Mouse (Mus musculus): Measurements from ENCODE around the gene Tle2. TPM values are rescaled to one million over a fixed set of nuclear protein-coding genes. Genes with fewer than 3 reads are reported as not detected.
A peak's percentile ranks its signal among the peaks of the same experiment; 100 is the strongest.

Tle2 gene
- total RNA-seq, 2 experiments from 2014 or later = 36.2 to 40.7 TPM

DNA sequence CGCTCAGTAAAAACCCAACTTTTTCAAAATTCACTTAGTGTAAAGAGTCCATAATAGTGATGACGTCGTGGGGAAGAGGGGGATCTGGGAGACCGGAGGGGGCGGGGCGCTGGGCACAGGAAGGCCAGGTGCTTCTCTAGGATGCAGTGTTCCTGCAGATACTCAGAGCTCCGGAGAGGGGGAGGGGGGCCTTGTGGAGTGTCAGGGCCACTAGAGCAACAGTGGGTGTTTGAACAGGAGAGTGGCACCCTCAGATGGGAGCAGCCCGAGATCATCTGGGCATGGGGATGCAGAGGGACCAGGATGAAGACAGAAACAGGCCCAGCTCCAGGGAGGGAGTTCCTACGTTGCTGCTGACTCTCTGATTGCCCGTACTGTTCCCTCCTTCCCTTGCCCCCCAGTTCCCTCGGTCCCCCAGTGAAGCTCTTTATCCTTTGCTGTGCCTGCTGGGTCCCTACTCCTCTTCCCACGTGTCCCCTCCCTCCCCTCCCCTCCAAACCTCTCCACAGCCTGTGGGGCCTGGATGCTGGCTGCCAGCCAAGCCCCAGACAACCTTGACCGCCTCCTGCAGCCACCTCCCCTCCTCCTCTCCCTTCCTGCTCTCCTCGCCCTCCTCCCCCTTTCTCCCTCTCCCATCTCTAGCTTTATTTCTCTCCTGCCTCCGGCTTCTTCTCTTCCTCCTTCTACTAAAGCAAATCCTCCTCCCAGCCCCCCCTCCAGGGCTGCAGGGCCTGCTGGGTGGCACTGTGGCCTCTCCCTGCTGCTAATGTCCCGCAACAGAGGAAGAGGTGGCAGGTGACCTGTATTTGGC is 5.8 kb upstream of the Tle2 start:
- no peak for TF ChIP-seq CTCF (IDR thresholded peaks at IDR 0.05)
- H3K4me3 ChIP-seq = no peak overlapping the region
- intact Hi-C loops (cut with DNase I) = no loop called here
- no peak overlapping the region for H3K27ac ChIP-seq
- DNase-seq (ENCODE audit: extremely low spot score in 1 of 2, low spot score in 2 of 2) = no peak

DNA sequence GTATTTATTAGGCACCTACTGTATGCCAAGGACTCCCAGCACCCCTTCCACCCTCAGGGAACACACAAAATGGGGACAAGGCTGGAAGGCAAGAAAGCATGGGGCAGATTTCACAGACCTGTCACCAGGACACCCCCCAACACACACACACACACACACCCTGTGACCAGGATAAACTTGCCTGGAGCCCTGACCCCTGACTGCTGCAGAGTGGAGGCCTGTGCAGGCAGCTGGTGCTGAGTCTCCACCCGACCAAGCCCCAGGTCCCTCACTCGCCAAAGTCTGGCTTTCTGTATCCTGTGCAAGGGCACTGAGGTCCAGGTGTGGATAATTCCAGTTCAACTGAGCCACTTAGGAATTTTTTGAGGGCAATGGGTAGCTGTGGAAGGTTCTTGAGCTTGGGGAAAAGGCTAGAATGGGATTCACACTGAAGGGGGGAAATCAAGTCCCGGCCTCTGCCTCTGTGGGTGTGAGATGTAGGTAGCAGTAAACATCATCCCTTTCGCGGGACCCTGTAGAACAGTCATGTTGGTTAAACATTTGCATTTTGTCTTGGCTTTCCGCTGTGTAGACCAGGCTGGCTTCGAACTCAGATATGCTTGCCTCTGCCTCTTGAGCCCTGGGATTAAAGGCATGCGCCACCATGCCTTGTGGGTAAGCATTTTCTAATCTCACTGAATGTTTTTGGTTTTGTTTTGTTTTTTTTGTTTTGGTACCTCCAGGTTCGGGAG is 4.7 kb upstream of the Tle2 start:
- Histone ChIP-seq H3K27ac (no peak overlapping the region), H3K4me3 (no peak overlapping the region)
- no peak for DNase-seq (ENCODE audit: extremely low spot score in 1 of 2, low spot score in 2 of 2)
- intact Hi-C loops (cut with DNase I) = loop anchor here (2.0 kb wide), 1 partner anchor 35 kb away; no protein-coding TSS in a partner anchor
- no peak for TF ChIP-seq CTCF (IDR thresholded peaks at IDR 0.05)

DNA sequence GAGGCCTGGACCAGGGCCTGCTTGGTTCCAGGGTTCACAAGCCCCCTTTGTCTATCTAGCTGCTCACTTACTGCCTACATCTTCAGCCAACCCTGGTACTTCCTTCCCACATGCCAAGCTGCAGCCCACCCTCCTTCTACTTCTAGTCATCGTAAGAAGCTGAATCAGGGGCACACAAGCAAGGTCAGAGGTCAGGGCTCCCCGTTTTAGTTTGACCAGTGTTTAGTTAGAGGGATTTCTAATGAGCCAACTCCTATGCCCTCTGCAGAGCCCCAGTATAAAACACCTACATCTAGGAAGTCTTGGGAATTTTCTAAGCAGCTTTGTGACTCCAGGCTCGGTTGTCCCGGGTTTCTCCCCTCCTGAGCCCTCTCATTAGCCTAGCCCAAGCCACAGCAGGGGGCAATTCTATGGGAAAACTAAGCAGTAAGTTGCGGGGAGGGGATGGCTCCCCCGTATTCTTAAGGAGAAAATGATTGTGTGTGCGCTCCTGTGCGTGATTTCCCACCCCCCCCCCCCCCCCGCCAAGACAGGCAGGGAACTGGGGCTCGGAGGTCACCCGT is 4.0 kb upstream of the Tle2 start:
- H3K4me3 ChIP-seq = peak overlapping the region; percentile 82
- H3K27ac ChIP-seq = peak overlapping the region; percentile 82
- DNase-seq (ENCODE audit: extremely low spot score in 1 of 2, low spot score in 2 of 2) = no peak
- intact Hi-C loops (cut with DNase I) = loop anchor here (2.0 kb wide), 1 partner anchor 34 kb away; no protein-coding TSS in a partner anchor
- no peak for TF ChIP-seq CTCF (IDR thresholded peaks at IDR 0.05)

- peak overlapping the region; percentile 82 for H3K27ac ChIP-seq
- peak overlapping the region; percentile 82 for H3K4me3 ChIP-seq
- no peak for TF ChIP-seq CTCF (IDR thresholded peaks at IDR 0.05)
- peak; percentile 93 to 95 for DNase-seq (ENCODE audit: extremely low spot score in 1 of 2, low spot score in 2 of 2)
- intact Hi-C loops (cut with DNase I) = loop anchor here (1.0 to 2.0 kb wide), 2 partner anchors 29 to 34 kb away; no protein-coding TSS in a partner anchor
Observed at GRCm38 (mm10) chr10:81570831-81571500, 3.4 kb upstream of the Tle2 start.

- Histone ChIP-seq H3K4me3 (peak overlapping the region; percentile 82), H3K27ac (peak overlapping the region; percentile 82)
- intact Hi-C loops (cut with DNase I) = loop anchor here (1.0 to 2.0 kb wide), 2 partner anchors 29 to 33 kb away; no protein-coding TSS in a partner anchor
- no peak for TF ChIP-seq CTCF (IDR thresholded peaks at IDR 0.05)
- peak; percentile 97 to 98 for DNase-seq (ENCODE audit: extremely low spot score in 1 of 2, low spot score in 2 of 2)
Observed at GRCm38 (mm10) chr10:81571501-81571876, 2.9 kb upstream of the Tle2 start.

DNA sequence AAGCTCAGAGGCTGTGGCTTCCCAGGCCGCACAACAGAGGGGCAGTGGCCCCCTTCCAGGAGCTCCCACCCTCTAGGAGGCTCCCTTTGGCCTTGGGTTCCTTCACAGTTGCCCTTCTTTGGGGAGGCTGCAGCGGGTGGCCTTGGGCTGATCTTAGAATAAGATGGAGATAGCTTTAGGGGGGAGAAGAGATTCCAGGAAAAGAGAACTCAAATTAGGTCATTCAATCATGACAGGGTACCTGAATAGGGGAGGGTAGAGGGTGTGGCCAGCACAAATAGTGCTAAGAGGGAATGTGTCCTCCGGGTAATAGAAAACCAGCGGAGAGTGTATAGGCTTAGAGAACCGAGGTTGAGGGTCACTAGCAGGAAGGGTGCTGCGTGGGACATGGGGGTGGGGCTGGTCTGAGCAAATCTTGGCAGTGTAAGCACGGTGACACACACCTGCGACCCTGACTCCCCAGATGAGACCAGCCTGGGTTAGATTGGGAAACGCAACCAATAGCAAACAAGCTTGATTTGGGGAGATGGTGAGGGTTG is 2.2 kb upstream of the Tle2 start:
- Histone ChIP-seq H3K4me3 (peak overlapping the region; percentile 82; the same call in 1 of the 2 replicates), H3K27ac (no peak overlapping the region)
- no peak for TF ChIP-seq CTCF (IDR thresholded peaks at IDR 0.05)
- no peak for DNase-seq (ENCODE audit: extremely low spot score in 1 of 2, low spot score in 2 of 2)
- intact Hi-C loops (cut with DNase I) = no loop called here

DNA sequence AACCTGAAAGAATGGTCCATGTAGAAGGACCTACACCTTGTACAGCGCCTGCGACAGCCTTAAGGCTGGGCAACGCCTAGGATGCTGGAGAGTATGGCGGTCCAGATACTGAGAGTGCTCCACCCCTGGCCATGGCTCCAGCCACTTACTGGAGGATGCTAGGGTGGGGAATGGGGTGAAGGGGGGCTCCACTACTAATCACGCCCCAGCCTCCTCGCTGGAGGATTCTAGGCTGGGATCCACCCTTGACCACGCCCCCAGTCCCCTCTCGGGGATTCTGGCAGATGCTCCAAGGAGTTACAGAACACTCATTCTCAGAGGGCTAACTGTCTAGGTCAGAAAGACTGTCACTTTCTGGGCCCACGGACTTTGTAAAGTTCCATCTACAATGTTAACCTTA is 1.4 kb upstream of the Tle2 start:
- Histone ChIP-seq H3K4me3 (no peak overlapping the region), H3K27ac (no peak overlapping the region)
- DNase-seq (ENCODE audit: extremely low spot score in 1 of 2, low spot score in 2 of 2) = no peak
- intact Hi-C loops (cut with DNase I) = no loop called here
- no peak for TF ChIP-seq CTCF (IDR thresholded peaks at IDR 0.05)

DNA sequence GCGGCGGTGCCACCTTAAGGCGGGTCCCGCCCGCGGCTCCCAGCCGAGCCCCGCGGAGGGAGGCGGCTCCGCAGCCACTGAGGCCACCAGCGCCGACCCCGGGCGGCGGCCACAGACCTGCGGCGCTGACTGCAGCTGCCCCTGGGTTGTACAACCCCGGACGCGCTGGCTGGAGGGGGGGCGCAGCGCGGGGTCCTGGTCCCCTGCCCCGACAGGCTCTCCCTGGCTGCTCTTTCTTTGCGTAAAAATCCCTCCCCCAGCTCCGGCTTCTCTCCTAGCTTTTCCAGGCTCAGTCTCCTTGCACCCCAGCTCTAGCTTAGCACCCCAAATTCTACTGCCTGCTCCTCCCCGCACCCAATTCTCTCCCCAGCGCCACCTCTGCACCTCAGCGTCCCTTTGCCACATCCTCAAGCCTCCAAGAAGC is 859 bp downstream of the Tle2 start:
- intact Hi-C loops (cut with DNase I) = loop anchor here (2.0 kb wide), 1 partner anchor 22 kb away; no protein-coding TSS in a partner anchor
- peak overlapping the region; percentile 80 for H3K4me3 ChIP-seq
- peak; percentile 62 for DNase-seq (ENCODE audit: extremely low spot score in 1 of 2, low spot score in 2 of 2)
- TF ChIP-seq CTCF (IDR thresholded peaks at IDR 0.05) = no peak
- H3K27ac ChIP-seq = peak overlapping the region; percentile 79

- Histone ChIP-seq H3K4me3 (peak overlapping the region; percentile 80), H3K27ac (no peak overlapping the region; the same call in 1 of the 2 replicates)
- intact Hi-C loops (cut with DNase I) = loop anchor here (2.0 kb wide), 1 partner anchor 21 kb away; no protein-coding TSS in a partner anchor
- no peak for DNase-seq (ENCODE audit: extremely low spot score in 1 of 2, low spot score in 2 of 2)
- no peak for TF ChIP-seq CTCF (IDR thresholded peaks at IDR 0.05)
Observed at GRCm38 (mm10) chr10:81575695-81576094, 1.3 kb downstream of the Tle2 start.

GRCm38 (mm10) chr10:81579967-81580366 is 5.6 kb downstream of the Tle2 start:
- intact Hi-C loops (cut with DNase I) = no loop called here
- no peak overlapping the region for H3K4me3 ChIP-seq
- no peak for TF ChIP-seq CTCF (IDR thresholded peaks at IDR 0.05)
- no peak for DNase-seq (ENCODE audit: extremely low spot score in 1 of 2, low spot score in 2 of 2)
- H3K27ac ChIP-seq = no peak overlapping the region

GRCm38 (mm10) chr10:81580441-81581070 is 6.2 kb downstream of the Tle2 start:
- peak; percentile 19 for TF ChIP-seq CTCF (IDR thresholded peaks at IDR 0.05)
- intact Hi-C loops (cut with DNase I) = no loop called here
- no peak for DNase-seq (ENCODE audit: extremely low spot score in 1 of 2, low spot score in 2 of 2)

More at GRCm38 (mm10) chr10:81580441-81581070, 6.2 kb downstream of the Tle2 start:
- no peak overlapping the region for H3K4me3 ChIP-seq
- H3K27ac ChIP-seq = no peak overlapping the region

Data from left cerebral cortex, adult 2 months (tissue).